Mouse (Mus musculus): ENCODE measurements around the gene Scml4.

DNA sequence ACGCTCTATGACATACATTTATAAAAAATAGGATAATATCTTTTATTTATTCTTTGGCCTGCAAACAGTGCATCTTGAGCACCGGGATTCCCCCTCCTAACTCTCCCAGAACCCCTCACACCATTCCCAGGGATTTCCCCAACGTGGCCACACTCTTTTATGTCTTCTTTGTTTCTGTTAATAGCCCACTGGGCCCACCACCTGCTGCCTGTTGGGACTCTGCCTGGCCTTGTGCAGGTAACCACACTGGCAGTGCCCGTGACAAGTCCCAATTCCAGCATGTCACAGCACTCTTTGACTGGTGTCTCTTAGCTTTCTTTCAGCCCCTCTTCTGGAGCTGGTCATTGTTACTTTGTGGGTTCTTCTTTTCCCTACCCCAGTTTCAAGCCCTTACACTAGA is 5.3 kb upstream of the Scml4 start:
- no peak for TF ChIP-seq CTCF (IDR thresholded peaks at IDR 0.05)
- no peak for TF ChIP-seq POLR2A (IDR thresholded peaks at IDR 0.05; ENCODE audit: insufficient read depth, low read depth, low read length)
- TF ChIP-seq EP300 (IDR thresholded peaks at IDR 0.05; ENCODE audit: insufficient read depth, low read depth, low read length): no peak
